Mouse (Mus musculus): Measurements from ENCODE around the gene Slc35e4.
"Not testable (repeated sequence)": the region's sequence is repeated elsewhere in the genome, so short reads cannot be mapped to it uniquely, and the experiment has no call there.

DNA sequence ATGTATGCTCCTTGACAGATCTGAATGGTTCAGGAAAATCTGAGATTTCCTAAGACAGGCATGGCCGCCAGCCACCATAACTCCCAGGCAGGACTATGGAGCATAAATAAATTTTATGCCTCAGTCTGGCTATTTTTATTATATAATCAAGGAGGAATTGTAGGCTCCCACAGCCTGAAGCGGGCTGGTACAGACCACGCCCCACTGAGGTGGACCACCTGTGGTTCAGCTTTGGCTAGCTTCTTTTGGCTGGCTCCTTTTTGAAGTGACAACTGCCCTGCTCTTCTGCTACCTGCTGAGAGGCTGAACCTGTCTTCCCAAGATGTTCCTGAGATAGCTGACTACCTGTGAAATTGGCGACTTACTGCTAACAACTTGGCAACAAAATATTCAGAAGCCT is 40.9 kb upstream of the Slc35e4 start:
- TF ChIP-seq CTCF (IDR thresholded peaks at IDR 0.05; ENCODE audit: extremely low read depth, insufficient read depth, insufficient read length, insufficient replicate concordance); POLR2A (IDR thresholded peaks at IDR 0.05; ENCODE audit: low read depth, low read length): not testable (repeated sequence)

All from spleen, adult 2 months (tissue).